Mouse (Mus musculus) c-Kit-negative CD71-positive TER-119-positive erythroid progenitor cells, embryonic 14.5 days (primary cell): Measurements from ENCODE around the gene Bptf.
"Not testable (repeated sequence)": the region's sequence is repeated elsewhere in the genome, so short reads cannot be mapped to it uniquely, and the experiment has no call there.

Source experiments
- DNase-seq: peaks from one replicate; pipeline ENCODE4 v3.0.0-alpha.2; 2013; ENCODE audit warnings: low read depth, low spot score

Gene Bptf

GRCm38 (mm10) chr11:107117789-107118188 lies 14.1 kb downstream of the Bptf start:
- DNase-seq = no peak

GRCm38 (mm10) chr11:107113881-107114557 lies 17.9 kb downstream of the Bptf start:
- DNase-seq = no peak

- DNase-seq = no peak
These were observed 18.8 kb downstream of the Bptf start for GRCm38 (mm10) chr11:107113112-107113511.

GRCm38 (mm10) chr11:107109669-107110068 lies 22.3 kb downstream of the Bptf start:
- no peak for DNase-seq

- DNase-seq = no peak
These were observed 23.0 kb downstream of the Bptf start for GRCm38 (mm10) chr11:107108892-107109291.

- DNase-seq = no peak
These were observed 24.2 kb downstream of the Bptf start for GRCm38 (mm10) chr11:107107725-107108078.

- no peak for DNase-seq
These were observed 24.8 kb downstream of the Bptf start for GRCm38 (mm10) chr11:107106978-107107724.

GRCm38 (mm10) chr11:107106461-107106860 lies 25.5 kb downstream of the Bptf start:
- DNase-seq = no peak

- DNase-seq = peak; percentile 55
These were observed 26.7 kb downstream of the Bptf start for GRCm38 (mm10) chr11:107105227-107105626.

- no peak for DNase-seq
These were observed 28.2 kb downstream of the Bptf start for GRCm38 (mm10) chr11:107103736-107104135.

GRCm38 (mm10) chr11:107103224-107103589 lies 28.7 kb downstream of the Bptf start:
- DNase-seq = no peak

- DNase-seq = no peak
These were observed 29.3 kb downstream of the Bptf start for GRCm38 (mm10) chr11:107102465-107103223.

GRCm38 (mm10) chr11:107096973-107097372 lies 35.0 kb downstream of the Bptf start:
- no peak for DNase-seq

- no peak for DNase-seq
These were observed 38.1 kb downstream of the Bptf start for GRCm38 (mm10) chr11:107093871-107094270.

- DNase-seq = peak; percentile 17
These were observed 39.3 kb downstream of the Bptf start for GRCm38 (mm10) chr11:107092637-107093036.

GRCm38 (mm10) chr11:107085866-107086265 lies 46.1 kb downstream of the Bptf start:
- no peak for DNase-seq

- DNase-seq = no peak
These were observed 48.4 kb downstream of the Bptf start for GRCm38 (mm10) chr11:107083480-107083879.

GRCm38 (mm10) chr11:107065216-107065785 lies 66.6 kb downstream of the Bptf start:
- DNase-seq = no peak

- no peak for DNase-seq
These were observed 67.3 kb downstream of the Bptf start for GRCm38 (mm10) chr11:107064590-107064989.

GRCm38 (mm10) chr11:107063067-107063466 lies 68.9 kb downstream of the Bptf start:
- DNase-seq = no peak

- DNase-seq = no peak
These were observed 71.0 kb downstream of the Bptf start for GRCm38 (mm10) chr11:107060941-107061340.

GRCm38 (mm10) chr11:107059634-107060033 lies 72.3 kb downstream of the Bptf start:
- DNase-seq = not testable (repeated sequence)
